Mouse (Mus musculus) heart, embryonic 16.5 days (tissue): ENCODE measurements around the gene Hint1. TPM values are rescaled to one million over a fixed set of nuclear protein-coding genes. Genes with fewer than 3 reads are reported as not detected.

Experiments
- ATAC-seq: fragments of 200-750 bp; cut with Nextera tagmentation; replicated peaks from 2 replicates; pipeline ENCODE4 v1.8.0; 2017; ENCODE audit warnings: moderate number of reproducible peaks; ENCODE audit not compliant: insufficient read depth, low FRiP score; ENCODE audit errors: extremely low read depth
- H3K27ac ChIP-seq: fragments of 300-500 bp; sonication (generic); 2 replicates; pipeline ENCODE4 v1.5.1; 2014; ENCODE audit warnings: mild to moderate bottlenecking, low read length, control low read depth, moderate library complexity
- H3K27me3 ChIP-seq: fragments of 300-500 bp; sonication (generic); 2 replicates; pipeline ENCODE4 v1.6.1; 2014; ENCODE audit warnings: low read length, mixed read lengths; ENCODE audit not compliant: control insufficient read depth, insufficient read depth
- H3K36me3 ChIP-seq: fragments of 300-500 bp; sonication (generic); 2 replicates; pipeline ENCODE4 v1.6.1; 2014; ENCODE audit not compliant: control insufficient read depth, insufficient read depth
- H3K4me1 ChIP-seq: fragments of 300-500 bp; sonication (generic); 2 replicates; pipeline ENCODE4 v1.6.1; 2014; ENCODE audit warnings: low read length, mixed read lengths; ENCODE audit not compliant: control insufficient read depth, insufficient read depth
- H3K4me2 ChIP-seq: fragments of 300-500 bp; sonication (generic); 2 replicates; pipeline ENCODE4 v1.6.1; 2014; ENCODE audit warnings: low read depth, mild to moderate bottlenecking, control low read depth, low read length
- H3K4me3 ChIP-seq: fragments of 300-500 bp; sonication (generic); 2 replicates; pipeline ENCODE4 v1.5.1; 2014; ENCODE audit warnings: mild to moderate bottlenecking, control low read depth, low read length
- H3K9ac ChIP-seq: fragments of 300-500 bp; sonication (generic); 2 replicates; pipeline ENCODE4 v1.6.1; 2014; ENCODE audit warnings: low read length, control low read depth
- H3K9me3 ChIP-seq: fragments of 300-500 bp; sonication (generic); replicated peaks from 2 replicates; pipeline ENCODE4 v1.6.1; 2016; ENCODE audit warnings: low read length; ENCODE audit not compliant: control insufficient read depth
- WGBS: fragments of 180-500 bp; shearing (Covaris S2); extraction: QIAGEN DNeasy Blood & Tissue Kit; methylation state at CpG from one replicate; pipeline ENCODE4 v1.1.7; 2014; 5-methylcytosine and 5-hydroxymethylcytosine counted together
- polyA plus RNA-seq: library from polyadenylated mRNA; unstranded; fragments of >200 nt; fragmentation: Nextera tagmentation; extraction: Ambion mirVana; gene quantifications from 2 replicates; pipeline ENCODE4 v1.2.1, GENCODE M21; 2015

Hint1 gene
- polyA plus RNA-seq, 1 experiment from 2014 or later, result 581 TPM

DNA sequence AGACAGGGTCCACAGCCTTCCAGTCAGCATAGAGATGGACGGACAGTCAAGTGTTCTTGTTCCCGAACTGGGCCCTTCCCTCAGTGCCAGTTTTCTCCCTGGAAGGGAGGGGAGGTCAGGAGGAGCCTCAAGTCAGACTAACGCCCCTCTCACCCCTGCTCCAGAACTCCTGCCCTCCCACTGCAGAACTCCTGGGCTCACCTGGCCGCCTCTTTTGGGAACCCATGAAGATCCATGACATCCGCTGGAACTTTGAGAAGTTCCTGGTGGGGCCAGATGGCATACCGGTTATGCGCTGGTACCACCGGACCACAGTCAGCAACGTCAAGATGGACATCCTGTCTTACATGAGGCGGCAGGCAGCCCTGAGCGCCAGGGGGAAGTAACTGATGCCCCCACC lies 43.1 kb downstream of the Hint1 start:
- Histone ChIP-seq H3K9ac (no peak overlapping the region), H3K4me3 (no peak overlapping the region), H3K4me1 (peaks cover 7% of the 10 kb centered on the region), H3K4me2 (no peak overlapping the region), H3K36me3 (peaks cover 31% of the 10 kb centered on the region), H3K9me3 (no peaks in the 10 kb centered on the region), H3K27ac (no peak overlapping the region), H3K27me3 (no peaks in the 10 kb centered on the region)
- WGBS, result 86% methylated on average over 11 of the region's 11 CpGs
- no peak for ATAC-seq

GRCm38 (mm10) chr11:54910081-54910665 lies 44.0 kb downstream of the Hint1 start:
- Histone ChIP-seq H3K4me3 (no peak overlapping the region), H3K4me1 (peaks cover 5% of the 10 kb centered on the region), H3K27ac (no peak overlapping the region), H3K9me3 (no peaks in the 10 kb centered on the region), H3K36me3 (peaks cover 39% of the 10 kb centered on the region), H3K27me3 (no peaks in the 10 kb centered on the region), H3K4me2 (no peak overlapping the region), H3K9ac (no peak overlapping the region)
- WGBS, result 84% methylated on average over 12 of the region's 12 CpGs
- ATAC-seq, result no peak

DNA sequence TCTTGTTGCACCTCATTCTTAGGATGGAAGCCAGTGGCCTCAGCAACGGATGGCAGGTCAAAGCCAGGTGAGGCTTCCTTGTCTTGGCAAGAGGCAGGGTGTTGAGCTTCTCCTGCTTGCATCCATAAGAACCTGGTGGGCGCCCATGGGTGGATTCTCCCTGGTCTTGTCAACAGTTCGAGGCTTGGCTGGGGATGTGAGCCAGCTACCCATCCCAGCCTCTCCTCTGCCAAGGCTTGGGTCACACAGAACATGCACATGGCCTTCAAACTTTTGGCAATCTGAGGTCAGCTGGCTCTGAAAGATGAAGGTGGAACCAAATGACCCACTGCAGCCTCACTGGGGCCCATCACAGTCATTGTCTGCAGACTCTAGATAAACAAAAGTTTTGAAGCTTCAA lies 45.0 kb downstream of the Hint1 start:
- no peak overlapping the region for H3K4me3 ChIP-seq
- no peak overlapping the region for H3K4me2 ChIP-seq
- no peaks in the 10 kb centered on the region for H3K9me3 ChIP-seq
- no peaks in the 10 kb centered on the region for H3K27me3 ChIP-seq
- no peak overlapping the region for H3K27ac ChIP-seq
- H3K9ac ChIP-seq, result no peak overlapping the region
- H3K4me1 ChIP-seq, result peaks cover 2% of the 10 kb centered on the region
- no peak for ATAC-seq
- WGBS, result 93% methylated on average over 3 of the region's 3 CpGs
- H3K36me3 ChIP-seq, result peaks cover 46% of the 10 kb centered on the region

DNA sequence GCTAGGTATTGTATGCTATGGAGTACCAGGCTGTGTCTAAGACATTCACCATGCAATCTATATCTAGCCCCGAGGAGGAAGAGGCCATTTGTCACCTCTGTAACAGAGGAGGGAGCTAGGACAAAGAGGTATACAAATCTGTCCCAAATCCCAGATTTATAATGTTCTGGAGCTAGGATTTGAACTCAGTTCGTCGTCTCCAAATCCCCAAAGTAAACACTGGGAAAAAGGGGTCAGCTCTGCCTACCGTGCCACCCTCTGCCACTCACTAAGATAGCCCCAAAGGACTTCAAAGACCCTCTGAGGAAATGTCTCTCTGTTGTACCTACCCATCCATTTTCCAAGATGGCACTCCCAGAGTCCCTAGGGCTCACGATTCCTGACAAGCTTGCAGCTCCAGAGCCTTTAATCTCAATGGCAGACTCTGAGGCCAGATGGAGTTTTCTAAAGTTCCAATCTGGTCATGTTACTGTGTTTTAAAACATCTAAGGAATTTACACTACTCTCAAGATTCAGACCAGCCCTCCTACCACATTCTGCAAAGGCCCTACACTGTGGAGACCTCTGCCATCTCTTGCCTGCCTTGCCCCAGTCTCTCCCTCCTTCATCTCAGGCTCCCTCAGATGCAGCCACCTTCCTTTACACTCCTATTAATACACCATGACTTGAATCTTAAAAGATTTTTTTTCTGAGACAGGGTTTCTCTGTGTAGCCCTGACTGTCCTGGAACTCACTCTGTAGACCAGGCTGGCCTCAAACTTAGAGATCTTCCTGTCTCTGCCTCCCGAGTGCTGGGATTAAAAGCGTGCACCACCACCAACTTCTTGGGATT lies 45.7 kb downstream of the Hint1 start:
- Histone ChIP-seq H3K4me3 (no peak overlapping the region), H3K9me3 (no peaks in the 10 kb centered on the region), H3K4me2 (no peak overlapping the region), H3K4me1 (no peaks in the 10 kb centered on the region), H3K27ac (no peak overlapping the region), H3K9ac (no peak overlapping the region), H3K27me3 (no peaks in the 10 kb centered on the region), H3K36me3 (peaks cover 53% of the 10 kb centered on the region)
- no peak for ATAC-seq
- WGBS, result 92% methylated on average over 7 of the region's 7 CpGs

GRCm38 (mm10) chr11:54912503-54913316 lies 46.5 kb downstream of the Hint1 start:
- WGBS, result 72% methylated on average over 9 of the region's 9 CpGs
- ATAC-seq, result no peak
- no peaks in the 10 kb centered on the region for H3K9me3 ChIP-seq
- H3K36me3 ChIP-seq, result peaks cover 61% of the 10 kb centered on the region
- H3K27ac ChIP-seq, result no peak overlapping the region
- no peak overlapping the region for H3K9ac ChIP-seq
- H3K4me2 ChIP-seq, result no peak overlapping the region
- no peak overlapping the region for H3K4me3 ChIP-seq
- H3K4me1 ChIP-seq, result no peaks in the 10 kb centered on the region
- H3K27me3 ChIP-seq, result no peaks in the 10 kb centered on the region

DNA sequence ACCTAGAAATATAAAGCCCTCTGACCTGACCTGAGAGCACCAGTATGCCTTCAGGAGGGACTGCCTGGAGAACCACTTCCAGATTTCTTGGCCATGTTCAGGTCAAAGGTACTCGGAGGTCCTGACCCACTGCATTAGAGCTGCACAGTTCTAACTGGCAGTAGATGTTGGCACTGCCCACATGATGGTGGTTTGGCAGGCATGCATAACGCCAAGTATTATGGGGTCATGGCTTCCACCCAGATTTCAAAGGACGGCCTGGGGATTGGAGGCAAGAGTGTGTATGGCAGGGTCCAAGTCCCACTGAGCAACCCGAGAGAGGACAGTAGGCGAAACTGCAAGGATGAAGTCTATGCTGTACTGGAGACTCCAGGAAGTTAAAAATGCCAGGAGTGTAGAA lies 47.7 kb downstream of the Hint1 start:
- Histone ChIP-seq H3K4me3 (no peak overlapping the region), H3K27ac (no peak overlapping the region), H3K4me2 (no peak overlapping the region), H3K9ac (no peak overlapping the region), H3K9me3 (no peaks in the 10 kb centered on the region; the same call in 1 of the 2 replicates), H3K27me3 (no peaks in the 10 kb centered on the region), H3K36me3 (peaks cover 72% of the 10 kb centered on the region), H3K4me1 (no peaks in the 10 kb centered on the region)
- no peak for ATAC-seq
- WGBS, result 93% methylated on average over 5 of the region's 5 CpGs

GRCm38 (mm10) chr11:54917461-54917860 lies 51.3 kb downstream of the Hint1 start:
- WGBS, result 87% methylated on average over 7 of the region's 7 CpGs
- H3K36me3 ChIP-seq, result peaks cover 62% of the 10 kb centered on the region
- H3K27me3 ChIP-seq, result no peaks in the 10 kb centered on the region
- no peak for ATAC-seq
- no peak overlapping the region for H3K27ac ChIP-seq
- H3K4me3 ChIP-seq, result no peak overlapping the region
- no peak overlapping the region for H3K9ac ChIP-seq
- no peak overlapping the region for H3K4me2 ChIP-seq
- no peaks in the 10 kb centered on the region; the same call in 1 of the 2 replicates for H3K9me3 ChIP-seq
- H3K4me1 ChIP-seq, result peaks cover 16% of the 10 kb centered on the region

GRCm38 (mm10) chr11:54918273-54918672 lies 52.1 kb downstream of the Hint1 start:
- no peaks in the 10 kb centered on the region; the same call in 1 of the 2 replicates for H3K9me3 ChIP-seq
- H3K36me3 ChIP-seq, result peaks cover 62% of the 10 kb centered on the region
- no peak overlapping the region for H3K4me2 ChIP-seq
- no peaks in the 10 kb centered on the region for H3K27me3 ChIP-seq
- H3K4me3 ChIP-seq, result no peak overlapping the region
- no peak overlapping the region for H3K27ac ChIP-seq
- no peak for ATAC-seq
- peaks cover 16% of the 10 kb centered on the region for H3K4me1 ChIP-seq
- WGBS, result 91% methylated on average over 4 of the region's 4 CpGs
- no peak overlapping the region for H3K9ac ChIP-seq
